29 mouse cellular contexts compared by ENCODE assay signal in the genomic region with DNA sequence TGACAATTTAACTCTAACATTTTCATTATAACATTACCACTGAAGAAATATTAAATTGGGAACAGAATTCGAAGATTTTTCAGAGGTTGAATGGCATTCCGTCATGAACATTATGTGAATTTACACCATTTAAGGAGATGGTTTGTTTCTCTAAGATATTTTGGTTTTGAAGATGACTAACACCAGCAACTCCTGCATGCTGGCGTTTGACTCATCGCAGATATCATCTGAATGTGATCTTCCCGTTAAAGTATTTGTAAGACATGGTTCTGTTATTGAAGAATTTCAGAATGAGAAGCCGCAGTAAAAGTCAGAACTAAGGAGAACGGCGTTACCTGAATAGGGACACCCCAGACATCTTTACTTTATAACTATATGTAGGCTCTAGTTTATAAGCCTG. TPM values are rescaled to one million over a fixed set of nuclear protein-coding genes. Genes with fewer than 3 reads are reported as not detected.
"Had no signal": no experiment of that assay in that cellular context is flagged by ENCODE, and none has a peak within 500 bp of the region (broad histone marks: within the 10 kb centered on the region; RNA-seq: fewer than 3 reads in every experiment).

No protein-coding gene starts in this region.

- H3K4me2 ChIP-seq: heart, embryonic 11.5 days; heart, embryonic 13.5 days; heart, embryonic 15.5 days; hindbrain, embryonic 13.5 days; hindbrain, embryonic 15.5 days; kidney, embryonic 15.5 days; limb, embryonic 12.5 days; liver, embryonic 11.5 days; liver, embryonic 13.5 days; liver, embryonic 15.5 days had no signal

- ATAC-seq: hindbrain, postnatal 0 days; intestine, embryonic 16.5 days; liver, postnatal 0 days had no signal

- H3K27me3 ChIP-seq: heart, embryonic 15.5 days; hindbrain, embryonic 15.5 days had no signal

- DNase-seq: gastrocnemius, adult 2 months; gastrocnemius, postnatal 10 days; gastrocnemius, postnatal 25 days; heart, adult 2 months; heart, postnatal 14 days; heart, postnatal 36 days; kidney, adult 11 months; kidney, adult 2 months; kidney, adult 9 months; kidney, postnatal 14 days; kidney, postnatal 36 days; liver; liver, embryonic 13.5 days; liver, postnatal 0 days had no signal

- H3K36me3 ChIP-seq: heart, embryonic 13.5 days; heart, embryonic 15.5 days; hindbrain, embryonic 13.5 days; hindbrain, embryonic 15.5 days; kidney, embryonic 15.5 days; limb, embryonic 10.5 days; limb, embryonic 12.5 days; liver, embryonic 13.5 days; liver, embryonic 15.5 days had no signal

- H3K4me3 ChIP-seq: gastrocnemius, adult 2 months; heart, adult 2 months; heart, embryonic 13.5 days; heart, embryonic 15.5 days; hindbrain, embryonic 13.5 days; hindbrain, embryonic 15.5 days; kidney, embryonic 15.5 days; layer of hippocampus, adult 2 months; limb, embryonic 10.5 days; limb, embryonic 12.5 days; liver, embryonic 13.5 days; liver, embryonic 15.5 days had no signal

RNA-seq across cellular contexts. Expression of a gene that starts 5.6 kb away (rescaled TPM):
- total RNA-seq: gastrocnemius, adult 2 months; gastrocnemius, postnatal 25 days; granulocyte monocyte progenitor cell, adult 5-6 weeks; hematopoietic stem cell, adult 5-6 weeks; hindbrain, postnatal 0 days had no signal
- polyA plus RNA-seq: liver, embryonic 13.5 days; liver, embryonic 15.5 days had no signal
